Mouse (Mus musculus) right cerebral cortex, adult 2 months (tissue): Measurements from ENCODE around the gene Hoxb5.

Experiments used
- DNase-seq, 2 experiments: peaks; one replicate each; pipeline ENCODE4 v3.0.0; 2021 to 2022; ENCODE audit warnings: low spot score in 2 of 2

Gene Hoxb5

DNA sequence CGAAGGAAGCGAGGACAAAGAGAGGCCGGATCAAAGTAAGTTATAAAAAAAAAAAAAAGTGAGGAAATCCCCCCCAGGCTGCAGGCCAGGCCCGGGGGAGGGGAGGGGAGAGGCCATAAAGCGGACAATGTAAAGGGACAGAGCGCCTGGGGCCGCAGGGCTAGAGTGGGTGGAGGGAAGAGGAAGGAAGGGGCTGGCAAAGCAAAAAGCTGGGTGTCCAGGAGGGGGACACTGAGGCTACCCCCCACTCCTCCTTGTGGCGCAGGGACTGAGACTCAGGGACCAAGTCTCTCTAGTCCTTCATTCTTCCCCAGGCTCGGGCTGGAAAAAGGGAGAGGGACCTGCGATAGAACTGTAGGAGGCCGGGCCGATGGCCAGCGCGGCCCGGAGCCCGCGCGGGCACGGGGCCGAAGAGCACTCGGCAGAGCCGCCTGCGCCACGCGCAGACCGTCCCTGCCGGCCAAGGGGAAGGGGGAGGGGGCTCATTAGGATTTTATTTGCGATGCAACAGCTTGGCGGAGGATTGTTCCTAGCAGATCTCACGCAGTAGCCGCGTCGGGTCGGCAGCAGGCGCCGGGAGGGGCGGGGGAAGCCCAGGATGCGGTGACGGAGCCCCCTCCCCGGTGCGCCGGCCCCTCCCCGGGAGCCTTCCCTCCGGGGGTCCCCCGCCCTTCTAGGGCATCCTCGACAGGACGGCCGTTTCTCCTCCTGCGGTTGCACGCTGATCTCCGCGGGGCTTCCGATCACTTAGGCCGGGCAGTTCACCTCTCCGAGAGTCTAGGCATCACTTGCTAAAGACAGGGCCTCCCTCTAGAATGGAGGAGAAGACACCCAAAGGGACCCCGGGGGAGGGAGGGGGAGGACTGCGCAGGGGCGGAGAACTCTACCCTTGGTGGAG, 30.9 kb upstream of the Hoxb5 start:
- no peak for DNase-seq

DNA sequence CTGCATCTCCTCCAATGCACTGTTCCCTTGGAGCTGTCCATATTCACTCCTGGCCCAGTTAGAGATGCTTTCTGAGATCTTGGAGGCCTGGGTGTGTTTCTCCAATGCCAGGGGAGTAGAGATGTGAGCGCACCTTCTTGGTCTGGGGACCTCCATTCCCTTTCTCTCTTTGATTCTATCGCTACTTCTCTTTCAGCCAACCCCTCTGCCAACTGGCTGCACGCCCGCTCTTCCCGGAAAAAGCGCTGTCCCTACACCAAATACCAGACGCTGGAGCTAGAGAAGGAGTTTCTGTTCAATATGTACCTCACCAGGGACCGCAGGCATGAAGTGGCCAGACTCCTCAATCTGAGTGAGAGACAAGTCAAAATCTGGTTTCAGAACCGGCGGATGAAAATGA, 28.7 kb upstream of the Hoxb5 start:
- DNase-seq, result no peak

DNA sequence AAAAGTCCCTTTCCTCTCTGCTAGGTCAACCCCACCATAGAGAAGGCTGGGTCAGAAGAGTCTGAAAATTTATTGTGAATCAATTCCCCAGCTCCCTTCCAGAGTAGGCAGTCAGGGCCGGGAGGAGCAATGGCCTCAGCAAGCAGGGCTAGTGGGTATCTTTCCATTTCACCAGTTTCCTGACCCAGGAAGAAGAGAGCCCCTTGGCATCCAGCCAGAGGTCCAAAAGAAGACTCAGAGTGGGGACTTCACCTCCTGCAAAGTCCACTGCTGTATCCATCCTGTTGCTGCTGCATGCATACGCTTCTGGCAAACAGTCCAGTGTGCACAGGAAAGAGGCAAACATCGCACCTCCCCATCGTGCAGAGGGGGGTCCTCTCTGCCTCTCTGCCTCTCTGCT, 27.2 kb upstream of the Hoxb5 start:
- no peak for DNase-seq

DNA sequence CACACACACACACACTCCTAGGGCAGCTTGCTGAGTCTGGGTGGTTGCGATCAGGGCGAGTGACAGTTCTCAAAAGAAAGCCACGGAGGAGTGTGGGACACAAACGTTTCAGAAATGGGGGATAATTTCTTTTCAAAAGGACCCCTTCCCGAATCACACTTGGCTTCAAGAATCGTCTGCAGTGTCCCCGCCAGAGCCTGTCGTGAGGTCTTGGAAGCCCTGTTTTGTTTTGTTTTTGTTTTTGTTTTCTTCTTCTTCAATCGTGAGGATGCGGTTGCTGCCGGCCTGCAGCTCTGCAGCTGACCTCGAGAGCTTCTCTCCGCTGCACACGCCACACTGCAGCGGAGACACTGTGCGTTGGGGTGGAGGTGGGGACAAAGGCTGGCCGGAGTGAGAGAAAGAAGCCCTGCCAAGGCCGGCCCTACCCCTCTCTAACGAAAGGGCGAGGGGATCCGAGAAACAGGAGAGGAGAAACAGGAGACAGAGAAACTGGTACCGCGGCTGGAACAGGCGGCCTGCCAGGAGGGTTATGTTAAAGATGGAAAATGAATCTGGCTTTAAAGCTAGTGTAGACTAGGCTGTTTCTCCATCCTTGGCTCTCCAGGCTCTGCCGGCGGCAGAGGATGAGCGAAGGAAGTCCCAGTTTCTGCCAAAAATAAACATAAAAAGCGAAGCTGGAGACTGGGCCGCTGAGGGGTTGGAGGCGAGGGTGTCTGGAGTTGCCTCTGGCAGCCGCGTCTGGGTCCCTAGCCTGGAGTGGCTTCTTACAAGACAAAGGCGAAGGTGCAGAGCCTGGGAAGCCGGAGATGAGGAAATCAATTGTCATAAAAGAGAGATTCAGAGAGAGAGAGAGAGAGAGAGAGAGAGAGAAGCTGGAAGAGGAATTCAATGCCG, 25.7 kb upstream of the Hoxb5 start:
- DNase-seq, result no peak

DNA sequence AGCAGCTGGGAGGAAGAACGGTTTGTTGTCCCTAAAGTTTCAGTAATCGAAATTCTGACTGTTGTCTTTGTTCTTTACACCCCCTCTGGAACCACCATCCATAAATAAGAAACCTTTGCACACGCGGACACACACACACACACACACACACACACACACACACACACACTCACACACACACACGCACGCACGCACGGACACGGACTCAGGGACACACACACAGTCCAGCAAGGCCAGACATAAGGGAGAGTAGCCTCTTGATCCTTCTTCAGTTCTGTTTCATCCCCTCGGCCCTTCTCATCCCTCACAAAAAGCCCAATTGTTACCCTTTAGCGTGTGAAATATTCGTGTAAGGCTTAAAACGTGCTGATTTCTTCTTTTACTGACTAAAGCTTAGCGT, 24.8 kb upstream of the Hoxb5 start:
- no peak for DNase-seq

DNA sequence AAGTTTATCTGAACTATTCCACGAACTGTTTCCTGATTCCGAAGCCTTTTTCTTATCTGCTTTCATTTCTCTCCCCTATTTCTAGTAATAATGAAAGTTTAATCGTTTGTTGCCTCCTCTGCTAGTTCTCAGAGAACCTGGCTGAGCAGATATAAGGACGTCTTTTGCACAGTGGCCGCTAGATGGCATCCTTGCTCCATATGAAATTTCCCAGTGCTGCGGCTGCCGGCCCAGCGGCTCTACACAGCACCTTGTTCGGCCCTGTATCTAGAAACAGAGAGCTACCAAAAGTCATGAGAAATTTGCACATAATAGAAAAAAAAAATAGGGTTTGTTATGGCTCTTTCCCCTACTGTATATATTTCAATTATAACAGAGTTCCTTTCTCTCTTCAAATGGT, 24.4 kb upstream of the Hoxb5 start:
- DNase-seq, result peak; percentile 82 to 90

DNA sequence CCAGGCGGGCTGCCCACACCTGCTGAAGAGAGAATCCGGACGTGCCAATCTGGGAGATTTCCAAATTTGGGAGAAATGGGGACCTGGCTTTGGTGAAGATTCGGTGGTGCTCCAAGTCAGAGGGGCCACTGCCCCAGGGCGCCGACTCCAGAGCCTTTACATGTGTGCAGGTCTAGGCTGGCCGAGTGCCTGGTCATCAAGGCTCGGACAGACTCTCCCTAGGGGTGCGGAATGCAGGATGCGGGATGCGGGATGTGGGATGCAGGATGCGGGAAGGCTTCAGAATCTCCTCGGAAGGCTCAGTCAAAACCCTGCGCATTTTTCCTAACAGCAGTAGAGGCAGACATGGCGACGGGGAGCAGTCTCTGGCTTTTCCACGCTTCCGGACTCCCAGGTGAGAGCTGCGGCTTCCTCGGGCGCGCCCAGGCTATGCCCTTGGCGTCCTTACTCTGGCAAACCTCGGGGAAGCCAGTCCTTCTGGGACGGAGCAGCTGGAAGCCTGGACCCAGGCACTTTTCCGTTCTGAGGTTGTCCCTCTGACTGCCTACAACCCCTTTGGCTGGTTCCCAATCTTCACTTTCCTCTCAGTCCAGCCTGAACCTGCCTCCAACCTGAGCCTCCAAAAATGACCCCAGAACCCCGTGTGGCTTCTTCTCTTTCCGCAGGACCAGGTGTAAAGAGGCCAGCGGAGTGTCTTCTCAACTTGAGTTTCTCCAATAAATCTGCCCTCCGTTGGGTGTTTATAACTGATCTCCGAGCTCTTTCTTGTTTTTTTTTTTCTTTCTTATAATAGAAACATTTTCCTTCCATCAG, 23.5 kb upstream of the Hoxb5 start:
- DNase-seq, result no peak

DNA sequence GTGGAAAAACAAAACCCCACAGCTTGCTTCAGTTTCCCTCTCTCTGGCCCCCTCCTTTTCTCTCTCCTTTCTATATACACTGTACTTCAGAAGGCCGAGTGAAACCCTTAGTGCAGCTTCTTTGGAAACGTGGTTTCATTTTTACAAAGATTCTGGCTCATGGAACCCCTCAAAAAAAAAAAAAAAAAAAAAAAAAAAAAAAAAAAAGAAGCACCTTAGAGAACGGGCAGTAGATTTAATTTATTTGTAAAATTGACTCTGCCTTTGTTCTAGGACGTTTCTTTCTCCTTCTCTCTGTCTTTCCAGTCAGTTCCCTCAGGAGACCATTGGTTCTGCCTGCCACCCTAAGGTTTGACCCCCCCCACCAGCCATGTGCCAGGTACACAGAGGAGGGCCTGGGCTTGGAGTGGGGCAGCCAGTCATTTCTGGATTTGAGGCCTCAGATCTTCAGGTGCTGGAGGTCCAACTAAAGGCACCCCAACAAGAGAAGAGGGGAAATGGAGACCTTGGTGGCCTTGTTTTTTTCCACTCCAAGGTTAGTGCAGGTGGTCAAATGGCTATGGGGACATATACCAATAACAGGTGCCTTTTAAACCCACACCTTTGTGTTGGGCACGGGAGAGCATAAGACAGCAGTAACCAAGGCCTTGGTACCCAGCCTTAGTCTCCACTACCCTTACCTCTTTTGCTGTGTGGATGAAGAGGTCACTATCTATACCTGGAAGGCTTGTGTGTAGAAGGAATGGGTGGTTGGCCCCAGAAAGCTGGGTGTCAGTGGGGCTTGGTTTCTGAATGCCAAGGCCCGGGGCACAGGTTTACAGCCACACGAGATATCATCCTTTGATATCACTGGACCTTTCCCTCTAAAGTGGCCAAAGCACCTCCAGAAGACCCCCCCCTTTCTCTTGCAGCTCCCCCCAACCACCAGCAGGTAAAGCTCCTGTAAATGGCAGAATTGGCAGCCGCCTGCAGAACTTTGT, 22.4 kb upstream of the Hoxb5 start:
- DNase-seq, result no peak

DNA sequence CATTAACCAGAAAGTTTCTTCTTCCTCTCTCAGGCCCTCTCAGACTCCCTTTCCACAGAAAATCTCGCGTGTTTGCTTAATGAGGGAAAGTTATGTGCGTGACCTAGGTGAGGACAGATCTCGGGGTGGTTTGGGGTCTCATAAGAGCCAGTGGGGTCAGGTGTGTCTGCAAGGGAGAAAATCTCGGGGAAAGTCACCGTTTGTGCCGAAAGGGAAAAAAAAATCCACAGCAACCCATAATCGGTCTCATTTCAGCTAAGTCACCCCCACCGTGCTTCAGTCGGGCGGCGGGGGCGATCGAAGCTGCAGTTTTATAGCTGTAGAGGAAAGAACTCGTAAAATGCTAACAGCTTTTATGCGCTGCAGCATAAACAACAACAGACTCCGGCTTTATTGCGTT, 21.7 kb upstream of the Hoxb5 start:
- no peak for DNase-seq

DNA sequence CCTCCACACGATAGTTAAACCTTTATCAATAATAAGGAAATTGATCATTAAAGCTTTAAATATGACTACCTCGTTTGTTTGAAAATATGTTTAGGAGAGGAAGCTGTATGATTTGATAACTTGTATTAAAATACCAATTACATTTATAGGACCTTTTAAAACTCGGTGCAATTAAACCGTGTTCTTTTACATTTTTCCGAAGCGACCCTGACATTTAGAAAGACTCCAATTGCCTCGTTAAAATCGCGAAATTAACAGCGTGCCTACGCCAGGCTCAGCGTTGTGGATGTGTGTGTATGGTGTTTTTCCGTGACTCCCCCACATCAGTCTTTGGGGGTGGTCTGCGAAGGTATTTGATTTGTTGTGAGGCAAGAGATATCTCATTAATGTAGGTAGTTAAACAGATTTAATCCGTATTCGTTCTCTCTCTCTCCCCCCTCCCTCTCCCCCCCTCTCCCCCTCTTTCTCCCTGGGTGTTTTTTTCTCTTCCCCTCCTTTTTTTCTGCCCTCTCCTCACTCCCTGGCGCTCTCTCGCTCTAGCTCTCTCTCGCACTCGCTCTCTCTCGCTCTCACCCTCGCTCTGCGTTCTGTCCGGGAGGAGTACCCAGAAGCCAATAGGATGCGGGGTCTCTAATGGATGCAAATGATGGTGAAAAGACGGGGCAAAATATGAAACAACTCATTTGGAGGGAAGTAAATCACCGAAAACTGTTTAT, 21.1 kb upstream of the Hoxb5 start, which contains the start of gene Hoxb8:
Gene Hoxb8 (plus strand): TSS at position 51 of the 716 bp plus-strand sequence.
- DNase-seq, result no peak

DNA sequence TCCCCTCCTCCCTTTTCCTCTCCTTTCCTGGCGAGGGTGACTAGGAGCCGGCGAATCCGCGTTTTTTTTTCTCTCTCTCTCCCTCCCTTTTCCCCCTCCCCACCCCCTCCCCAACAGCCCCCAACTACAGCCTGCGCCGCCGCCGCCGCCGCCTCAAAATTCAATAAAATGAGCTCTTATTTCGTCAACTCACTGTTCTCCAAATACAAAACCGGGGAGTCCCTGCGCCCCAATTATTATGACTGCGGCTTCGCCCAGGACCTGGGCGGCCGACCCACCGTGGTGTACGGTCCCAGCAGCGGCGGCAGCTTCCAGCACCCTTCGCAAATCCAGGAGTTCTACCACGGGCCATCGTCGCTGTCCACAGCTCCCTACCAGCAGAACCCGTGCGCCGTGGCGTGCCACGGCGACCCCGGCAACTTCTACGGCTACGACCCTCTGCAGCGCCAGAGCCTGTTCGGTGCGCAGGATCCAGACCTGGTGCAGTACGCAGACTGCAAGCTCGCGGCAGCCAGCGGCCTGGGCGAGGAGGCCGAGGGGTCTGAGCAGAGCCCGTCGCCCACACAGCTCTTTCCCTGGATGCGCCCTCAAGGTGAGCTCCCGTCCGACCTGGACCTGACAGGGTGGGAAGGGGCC, 20.2 kb upstream of the Hoxb5 start:
- DNase-seq, result no peak

DNA sequence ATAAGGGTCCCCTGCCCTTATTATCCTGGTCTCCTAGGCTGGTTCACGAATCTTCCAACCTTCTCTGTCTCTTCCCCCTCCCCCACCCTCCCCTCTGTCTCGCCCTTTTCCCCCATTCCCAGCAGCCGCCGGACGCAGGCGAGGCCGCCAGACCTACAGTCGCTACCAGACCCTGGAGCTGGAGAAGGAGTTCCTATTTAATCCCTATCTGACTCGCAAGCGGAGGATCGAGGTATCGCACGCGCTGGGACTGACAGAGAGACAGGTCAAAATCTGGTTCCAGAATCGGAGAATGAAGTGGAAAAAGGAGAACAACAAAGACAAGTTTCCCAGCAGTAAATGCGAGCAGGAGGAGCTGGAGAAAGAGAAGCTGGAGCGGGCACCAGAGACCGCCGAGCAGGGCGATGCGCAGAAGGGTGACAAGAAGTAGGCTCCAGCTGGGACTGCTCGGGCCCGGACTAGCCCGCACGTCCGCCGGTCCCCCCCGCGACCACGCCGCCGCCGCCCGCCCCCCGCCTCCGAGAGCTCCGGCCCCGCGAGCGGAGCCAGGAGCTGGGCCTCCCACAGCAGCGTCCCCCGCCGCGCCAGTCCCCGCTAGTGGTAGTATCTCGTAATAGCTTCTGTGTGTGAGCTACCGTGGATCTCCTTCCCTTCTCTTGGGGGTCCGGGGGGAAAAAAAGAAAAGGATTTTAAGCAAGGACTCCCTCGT, 18.9 kb upstream of the Hoxb5 start:
- no peak for DNase-seq

DNA sequence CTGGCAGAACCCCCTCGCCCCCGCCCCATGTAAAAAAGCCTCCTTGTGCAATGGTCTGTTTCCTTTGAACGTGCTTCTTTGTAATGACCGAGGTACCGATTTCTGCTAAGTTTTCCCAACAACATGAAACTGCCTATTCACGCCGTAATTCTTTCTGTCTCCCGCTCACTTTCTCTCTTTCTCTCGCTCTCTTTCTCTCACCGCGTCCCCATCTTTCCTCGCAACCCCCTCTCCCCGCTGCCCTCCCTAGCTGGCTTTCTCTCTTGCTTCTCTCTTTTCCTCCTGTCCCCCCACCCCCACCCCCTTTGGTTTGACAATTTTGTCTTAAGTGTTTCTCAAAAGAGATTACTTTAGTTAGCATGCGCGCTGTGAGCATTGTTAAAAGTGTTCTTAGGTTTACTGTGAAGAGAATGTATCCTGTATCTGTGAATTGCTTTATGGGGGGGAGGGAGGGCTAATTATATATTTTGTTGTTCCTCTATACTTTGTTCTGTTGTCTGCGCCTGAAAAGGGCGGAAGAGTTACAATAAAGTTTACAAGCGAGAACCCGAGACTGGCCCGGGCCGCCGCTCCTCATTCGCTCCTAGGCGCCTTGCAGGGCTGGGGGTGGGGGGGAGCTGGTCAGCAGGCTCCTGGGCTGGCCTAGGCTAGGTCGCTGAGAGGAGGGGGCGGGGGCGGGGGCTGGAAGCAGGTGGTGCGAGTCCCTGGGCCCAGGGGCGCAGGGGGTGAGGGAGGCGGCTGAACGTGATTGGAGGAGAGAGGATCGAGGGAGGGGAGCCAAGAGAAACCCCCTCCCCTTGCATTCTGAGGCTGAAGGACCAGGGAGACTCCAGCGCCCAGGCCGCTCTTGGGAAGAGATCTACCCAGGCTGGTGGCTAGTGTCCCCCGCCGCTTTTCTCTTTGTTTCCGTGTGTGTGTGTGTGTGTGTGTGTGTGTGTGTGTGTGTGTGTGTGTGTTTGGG, 18.1 kb upstream of the Hoxb5 start:
- DNase-seq, result no peak

DNA sequence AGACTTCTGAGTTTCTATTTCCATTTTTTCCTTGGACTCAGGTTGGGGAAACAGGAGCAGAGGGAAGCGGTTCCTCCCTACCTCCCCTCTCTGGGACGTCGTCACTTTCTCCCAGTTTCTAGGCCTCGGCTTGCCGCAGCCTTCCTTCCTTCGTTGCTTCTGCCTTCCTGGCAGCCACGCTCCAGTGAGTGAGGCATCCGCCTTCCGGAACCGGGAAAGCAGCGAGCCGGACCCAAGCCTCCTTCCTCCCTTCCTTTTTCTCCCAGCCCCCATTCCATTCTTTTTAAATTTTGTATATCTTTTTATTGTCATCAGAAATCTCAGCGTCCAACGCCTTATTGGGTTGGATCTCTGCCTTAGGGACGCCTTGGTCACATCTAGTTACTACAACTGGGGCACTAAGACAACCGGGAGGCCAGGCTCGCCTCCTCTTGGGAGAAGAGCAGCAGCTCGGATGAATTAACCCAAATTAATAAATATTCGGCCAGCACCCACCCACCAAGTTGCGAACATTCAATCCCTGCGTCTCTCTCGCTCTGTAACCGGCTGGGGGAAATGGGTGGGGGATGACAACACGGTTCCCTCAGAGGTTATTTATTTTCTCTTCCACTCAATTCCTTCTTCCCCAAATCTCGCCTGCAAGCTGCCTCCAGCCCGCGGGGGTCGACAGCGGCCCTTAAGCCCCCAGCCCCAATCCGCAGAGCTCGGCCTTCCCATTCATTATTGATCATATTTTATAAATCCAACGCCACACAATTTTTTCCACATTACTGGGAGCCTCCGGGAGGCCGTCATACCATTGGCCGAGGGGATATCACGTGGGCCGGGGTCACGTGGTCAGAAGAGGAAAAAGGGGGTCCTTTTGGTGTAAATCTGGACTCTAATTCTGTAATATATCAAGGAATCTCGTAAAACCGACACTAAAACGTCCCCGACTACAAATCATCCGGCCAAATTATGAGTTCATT, 17.1 kb upstream of the Hoxb5 start, which contains the start of gene Hoxb7:
Gene Hoxb7 (plus strand): TSS at position 853 of the 968 bp plus-strand sequence.
- no peak for DNase-seq

DNA sequence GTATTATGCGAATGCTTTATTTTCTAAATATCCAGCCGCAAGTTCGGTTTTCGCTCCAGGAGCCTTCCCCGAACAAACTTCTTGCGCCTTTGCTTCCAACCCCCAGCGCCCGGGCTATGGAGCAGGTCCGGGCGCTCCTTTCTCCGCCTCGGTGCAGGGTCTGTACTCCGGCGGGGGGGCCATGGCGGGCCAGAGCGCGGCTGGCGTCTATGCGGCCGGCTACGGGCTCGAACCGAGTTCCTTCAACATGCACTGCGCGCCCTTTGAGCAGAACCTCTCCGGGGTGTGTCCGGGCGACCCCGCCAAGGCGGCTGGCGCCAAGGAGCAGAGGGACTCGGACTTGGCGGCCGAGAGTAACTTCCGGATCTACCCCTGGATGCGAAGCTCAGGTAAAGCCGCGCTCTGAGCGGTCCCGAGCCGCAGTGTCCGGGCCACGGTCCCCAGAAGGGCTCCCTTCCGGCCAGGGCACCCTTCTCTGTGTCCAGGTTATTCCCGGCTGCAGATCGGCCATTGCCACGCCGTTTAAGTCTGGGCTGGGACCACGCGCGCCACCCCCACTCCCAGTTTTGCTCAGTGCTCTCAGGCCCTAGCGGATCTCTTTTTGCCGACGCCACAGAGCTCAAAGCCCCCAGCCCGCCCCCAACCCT, 16.3 kb upstream of the Hoxb5 start:
- DNase-seq, result no peak

DNA sequence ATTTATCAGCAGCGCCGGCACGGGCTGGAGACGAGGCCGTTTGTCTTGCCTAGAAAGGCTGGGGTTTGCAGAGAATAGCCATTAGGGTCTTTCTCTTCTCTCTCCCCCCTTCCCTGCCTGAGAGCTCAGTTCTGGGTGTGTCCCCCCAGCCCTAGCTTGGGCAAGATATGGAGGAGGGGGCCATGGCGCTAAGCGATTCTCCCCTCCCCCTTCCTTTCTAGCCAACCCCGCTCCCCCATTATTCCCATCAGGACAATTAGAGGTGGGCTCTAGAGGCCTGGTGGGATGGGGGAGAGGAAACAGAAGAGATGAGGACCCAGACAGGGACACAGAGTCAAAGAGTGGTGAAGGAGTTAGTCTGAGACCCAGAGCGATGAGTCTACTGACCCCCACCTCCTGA, 15.7 kb upstream of the Hoxb5 start:
- DNase-seq, result no peak
